Mouse (Mus musculus) layer of hippocampus, adult 2 months (tissue): ENCODE measurements at regions not wholly inside any gene's neighbourhood (a gene's known extent, or its start where the extent isn't known, plus 50 kb on each side); places are given as distances from the start of the nearest gene placed in this dataset.

Experiments used
- DNase-seq, 2 experiments: peaks; one replicate each; pipeline ENCODE4 v3.0.0; 2022; ENCODE audit warnings: low spot score in 2 of 2
- H3K27ac ChIP-seq: fragments of 200-600 bp; 2 replicates; pipeline ENCODE4 v1.8.1; 2022
- H3K4me3 ChIP-seq: fragments of 200-600 bp; 2 replicates; pipeline ENCODE4 v1.8.1; 2022; ENCODE audit warnings: mild to moderate bottlenecking
- CTCF ChIP-seq: fragments of 200-600 bp; conservative IDR thresholded peaks from 2 replicates; pipeline ENCODE4 v1.8.1; 2022; ENCODE audit warnings: antibody characterized with exemption, mild to moderate bottlenecking, moderate library complexity

GRCm38 (mm10) chr12:16018237-16018636, 201.5 kb upstream of the Trib2 start:
- TF ChIP-seq CTCF: no peak
- Histone ChIP-seq H3K4me3 (no peak overlapping the region), H3K27ac (no peak overlapping the region)
- DNase-seq: no peak

- Histone ChIP-seq H3K27ac (no peak overlapping the region), H3K4me3 (no peak overlapping the region)
- no peak for DNase-seq
- TF ChIP-seq CTCF: no peak
Measured at GRCm38 (mm10) chr12:16016621-16017020, 199.9 kb upstream of the Trib2 start.

GRCm38 (mm10) chr12:16015596-16015995, 198.9 kb upstream of the Trib2 start:
- no peak overlapping the region for H3K4me3 ChIP-seq
- DNase-seq: no peak
- H3K27ac ChIP-seq: no peak overlapping the region
- no peak for TF ChIP-seq CTCF

- no peak overlapping the region for H3K4me3 ChIP-seq
- no peak overlapping the region for H3K27ac ChIP-seq
- no peak for TF ChIP-seq CTCF
- DNase-seq: no peak
Measured at GRCm38 (mm10) chr12:16014679-16015078, 198.0 kb upstream of the Trib2 start.

GRCm38 (mm10) chr12:16013861-16014630, 197.3 kb upstream of the Trib2 start:
- Histone ChIP-seq H3K27ac (no peak overlapping the region), H3K4me3 (no peak overlapping the region)
- no peak for DNase-seq
- peak; percentile 33 for TF ChIP-seq CTCF

- DNase-seq: no peak
- H3K27ac ChIP-seq: no peak overlapping the region
- TF ChIP-seq CTCF: no peak
- H3K4me3 ChIP-seq: no peak overlapping the region
Measured at GRCm38 (mm10) chr12:16013354-16013753, 196.6 kb upstream of the Trib2 start.

- TF ChIP-seq CTCF: no peak
- Histone ChIP-seq H3K27ac (no peak overlapping the region), H3K4me3 (no peak overlapping the region)
- no peak for DNase-seq
Measured at GRCm38 (mm10) chr12:16012081-16012480, 195.4 kb upstream of the Trib2 start.

- TF ChIP-seq CTCF: no peak
- H3K4me3 ChIP-seq: no peak overlapping the region
- peak; percentile 16 to 18 for DNase-seq
- peak overlapping the region; percentile 69; the same call in 1 of the 2 replicates for H3K27ac ChIP-seq
Measured at GRCm38 (mm10) chr12:16009822-16010620, 193.3 kb upstream of the Trib2 start.

GRCm38 (mm10) chr12:16008763-16009515, 192.2 kb upstream of the Trib2 start:
- no peak for TF ChIP-seq CTCF
- no peak overlapping the region for H3K4me3 ChIP-seq
- DNase-seq: no peak
- peak overlapping the region; percentile 69 for H3K27ac ChIP-seq

GRCm38 (mm10) chr12:16008261-16008660, 191.5 kb upstream of the Trib2 start:
- TF ChIP-seq CTCF: no peak
- Histone ChIP-seq H3K4me3 (no peak overlapping the region), H3K27ac (peak overlapping the region; percentile 69; the same call in 1 of the 2 replicates)
- no peak for DNase-seq

GRCm38 (mm10) chr12:16006688-16007087, 190.0 kb upstream of the Trib2 start:
- no peak overlapping the region for H3K27ac ChIP-seq
- no peak for TF ChIP-seq CTCF
- H3K4me3 ChIP-seq: no peak overlapping the region
- DNase-seq: no peak

- no peak for DNase-seq
- Histone ChIP-seq H3K27ac (no peak overlapping the region), H3K4me3 (no peak overlapping the region)
- no peak for TF ChIP-seq CTCF
Measured at GRCm38 (mm10) chr12:16006286-16006685, 189.6 kb upstream of the Trib2 start.

- no peak for TF ChIP-seq CTCF
- H3K4me3 ChIP-seq: no peak overlapping the region
- no peak overlapping the region for H3K27ac ChIP-seq
- DNase-seq: no peak
Measured at GRCm38 (mm10) chr12:16001811-16002210, 185.1 kb upstream of the Trib2 start.
